In genomic region chr4:128179581-128179980, GRCm38 (mm10) we compare ENCODE assay signal across 10 mouse cellular contexts.
DNase-seq lines count a peak whose midpoint lies in the region; ATAC-seq and TF ChIP-seq lines count a peak whose summit lies in the region.
"Had no signal": no experiment of that assay in that cellular context is flagged by ENCODE, and none has a peak within 500 bp of the region (broad histone marks: within the 10 kb centered on the region; RNA-seq: fewer than 3 reads in every experiment).

No protein-coding gene starts in this region.

- no peaks in the 10 kb centered on the region for H3K27me3 ChIP-seq in forebrain, embryonic 16.5 days (replicated peaks; ENCODE audit: control insufficient read depth, insufficient read depth, low read length)
- no peaks in the 10 kb centered on the region for H3K27me3 ChIP-seq in forebrain, embryonic 14.5 days (replicated peaks; ENCODE audit: control insufficient read depth, insufficient read depth, low read length)
- no peaks in the 10 kb centered on the region for H3K27me3 ChIP-seq in kidney, postnatal 0 days (ENCODE audit: insufficient read depth, low read length)
- H3K27me3 ChIP-seq in hindbrain, embryonic 11.5 days (ENCODE audit: control insufficient read depth, insufficient read depth, low read length) = no peaks in the 10 kb centered on the region
- H3K27me3 ChIP-seq: megakaryocyte, embryonic 14.5 days had no signal

- no peak for DNase-seq in forebrain, embryonic 14.5 days (ENCODE audit: low spot score)
- DNase-seq in kidney, postnatal 0 days (ENCODE audit: low spot score) = no peak
- no peak for DNase-seq in kidney, postnatal 25 days
- DNase-seq in ZHBTc4 (ENCODE audit: low read depth, low spot score) (peak; percentile 11), liver (no peak)
- peak; percentile 69 to 72 for DNase-seq in cerebellum, postnatal 14 days
- DNase-seq in hindbrain, embryonic 11.5 days (ENCODE audit: low spot score) = no peak

- 80% methylated on average over 2 of the region's 2 CpGs for WGBS in forebrain, embryonic 16.5 days
- 78% methylated on average over 2 of the region's 2 CpGs for WGBS in forebrain, embryonic 14.5 days
- 70% methylated on average over 2 of the region's 2 CpGs for WGBS in kidney, postnatal 0 days
- 78% methylated on average over 2 of the region's 2 CpGs for WGBS in hindbrain, embryonic 11.5 days

- ATAC-seq in forebrain, embryonic 16.5 days = no peak
- ATAC-seq in forebrain, embryonic 14.5 days = no peak
- no peak for ATAC-seq in kidney, postnatal 0 days (replicated peaks; ENCODE audit: low FRiP score, low read depth)
- ATAC-seq in hindbrain, embryonic 11.5 days (ENCODE audit: low FRiP score) = no peak

- H3K27ac ChIP-seq in forebrain, embryonic 16.5 days (ENCODE audit: low read length) = peak overlapping the region; percentile 24; the same call in 1 of the 2 replicates
- no peak overlapping the region for H3K27ac ChIP-seq in forebrain, embryonic 14.5 days (ENCODE audit: low read depth, low read length)
- no peak overlapping the region for H3K27ac ChIP-seq in kidney, postnatal 0 days
- H3K27ac ChIP-seq in hindbrain, embryonic 11.5 days (ENCODE audit: low read depth, low read length) = no peak overlapping the region
- H3K27ac ChIP-seq: embryonic facial prominence, embryonic 10.5 days had no signal

- no peak overlapping the region for H3K4me3 ChIP-seq in forebrain, embryonic 16.5 days (replicated peaks; ENCODE audit: low read length)
- H3K4me3 ChIP-seq in forebrain, embryonic 14.5 days (ENCODE audit: low read depth, low read length) = no peak overlapping the region
- no peak overlapping the region for H3K4me3 ChIP-seq in kidney, postnatal 0 days (replicated peaks; ENCODE audit: low read depth, low read length)
- H3K4me3 ChIP-seq in hindbrain, embryonic 11.5 days (ENCODE audit: low read depth, low read length) = no peak overlapping the region
- H3K4me3 ChIP-seq: embryonic facial prominence, embryonic 10.5 days had no signal

- H3K4me2 ChIP-seq in forebrain, embryonic 16.5 days (ENCODE audit: low read length) = no peak overlapping the region
- H3K4me2 ChIP-seq in forebrain, embryonic 14.5 days (ENCODE audit: low read length) = no peak overlapping the region
- no peak overlapping the region for H3K4me2 ChIP-seq in kidney, postnatal 0 days (ENCODE audit: low read length)
- no peak overlapping the region for H3K4me2 ChIP-seq in hindbrain, embryonic 11.5 days (replicated peaks; ENCODE audit: low read depth, low read length)

- no peaks in the 10 kb centered on the region for H3K36me3 ChIP-seq in forebrain, embryonic 16.5 days (ENCODE audit: control insufficient read depth, insufficient read depth)
- H3K36me3 ChIP-seq in forebrain, embryonic 14.5 days (ENCODE audit: control insufficient read depth, insufficient read depth, low read length) = no peaks in the 10 kb centered on the region
- H3K36me3 ChIP-seq in kidney, postnatal 0 days (ENCODE audit: insufficient read depth, low read length) = no peaks in the 10 kb centered on the region
- H3K36me3 ChIP-seq in hindbrain, embryonic 11.5 days (ENCODE audit: control insufficient read depth, insufficient read depth, low read length) = no peaks in the 10 kb centered on the region
- H3K36me3 ChIP-seq: embryonic facial prominence, embryonic 10.5 days had no signal

- H3K9ac ChIP-seq in forebrain, embryonic 16.5 days (replicated peaks; ENCODE audit: low read depth, low read length) = no peak overlapping the region
- no peak overlapping the region for H3K9ac ChIP-seq in forebrain, embryonic 14.5 days (ENCODE audit: low read length)
- no peak overlapping the region for H3K9ac ChIP-seq in kidney, postnatal 0 days (ENCODE audit: low read depth, low read length)
- H3K9ac ChIP-seq in hindbrain, embryonic 11.5 days (ENCODE audit: low read depth, low read length) = no peak overlapping the region

- H3K4me1 ChIP-seq in forebrain, embryonic 16.5 days (replicated peaks; ENCODE audit: control insufficient read depth, insufficient read depth, low read length) = peaks cover 10% of the 10 kb centered on the region
- no peaks in the 10 kb centered on the region; the same call in 1 of the 2 replicates for H3K4me1 ChIP-seq in forebrain, embryonic 14.5 days (ENCODE audit: control insufficient read depth, insufficient read depth, low read length)
- no peaks in the 10 kb centered on the region for H3K4me1 ChIP-seq in kidney, postnatal 0 days (replicated peaks; ENCODE audit: insufficient read depth, low read length)
- no peaks in the 10 kb centered on the region for H3K4me1 ChIP-seq in hindbrain, embryonic 11.5 days (replicated peaks; ENCODE audit: control insufficient read depth, insufficient read depth, low read length)
- H3K4me1 ChIP-seq: megakaryocyte, embryonic 14.5 days had no signal

- peak; percentile 26; the same call in 1 of the 2 replicates for TF ChIP-seq CTCF in kidney, postnatal 0 days (IDR thresholded peaks at IDR 0.05; ENCODE audit: low read depth)

- H3K9me3 ChIP-seq in forebrain, embryonic 16.5 days (ENCODE audit: control insufficient read depth, low read length) = no peaks in the 10 kb centered on the region
- no peaks in the 10 kb centered on the region for H3K9me3 ChIP-seq in forebrain, embryonic 14.5 days (replicated peaks; ENCODE audit: control insufficient read depth, low read length)
- no peaks in the 10 kb centered on the region for H3K9me3 ChIP-seq in kidney, postnatal 0 days (replicated peaks; ENCODE audit: low read length)
- H3K9me3 ChIP-seq in hindbrain, embryonic 11.5 days (ENCODE audit: control insufficient read depth, low read length) = no peaks in the 10 kb centered on the region
- H3K9me3 ChIP-seq: embryonic facial prominence, embryonic 10.5 days had no signal

Comparison
In these comparisons a context has a peak if more than half of its experiments do, and no peak if none do; other contexts are left out.
1. DNase-seq: peak in ZHBTc4 (single experiment) and cerebellum, postnatal 14 days (2 of 2); none in forebrain, embryonic 14.5 days (single experiment), kidney, postnatal 0 days (single experiment), kidney, postnatal 25 days (0 of 2), liver (single experiment) and hindbrain, embryonic 11.5 days (single experiment).